Mouse (Mus musculus) brain, embryonic 14.5 days (tissue): Measurements from ENCODE around the gene Ssc4d. TPM values are rescaled to one million over a fixed set of nuclear protein-coding genes. Genes with fewer than 3 reads are reported as not detected.

Experiments used
- DNase-seq: peaks from one replicate; pipeline ENCODE4 v3.0.0-alpha.2; 2011; ENCODE audit warnings: low read depth
- CTCF ChIP-seq: fragments of 200-500 bp; IDR thresholded peaks from 2 replicates; pipeline ENCODE4 v1.5.1; 2012; ENCODE audit warnings: inconsistent platforms, mild to moderate bottlenecking, moderate library complexity, borderline replicate concordance; ENCODE audit not compliant: insufficient read depth, insufficient read length; ENCODE audit errors: extremely low read depth
- POLR2A ChIP-seq: fragments of 200-500 bp; IDR thresholded peaks from 2 replicates; pipeline ENCODE4 v1.6.1; 2012; ENCODE audit warnings: mild to moderate bottlenecking, inconsistent platforms, borderline replicate concordance; ENCODE audit not compliant: poor library complexity, insufficient read depth, insufficient read length, severe bottlenecking; ENCODE audit errors: extremely low read depth
- polyA plus RNA-seq: library from polyadenylated mRNA; depleted of rRNA; stranded (reverse); fragments of >200 nt; gene quantifications from 2 replicates; pipeline ENCODE4 v1.2.3, GENCODE M21; 2012

Gene Ssc4d
- polyA plus RNA-seq, 1 experiment, result 2.1 TPM

- TF ChIP-seq POLR2A (no peak), CTCF (no peak)
- no peak for DNase-seq
These were observed 2.5 kb downstream of the Ssc4d start for GRCm38 (mm10) chr5:135971876-135972275.

- no peak for TF ChIP-seq POLR2A
- TF ChIP-seq CTCF, result no peak
These were observed 4.1 kb downstream of the Ssc4d start for GRCm38 (mm10) chr5:135970247-135970646.

GRCm38 (mm10) chr5:135968781-135969180 is 5.5 kb downstream of the Ssc4d start:
- DNase-seq, result peak; percentile 33
- TF ChIP-seq CTCF (peak; percentile 55; the same call in 1 of the 2 replicates), POLR2A (no peak)

More at GRCm38 (mm10) chr5:135970247-135970646, 4.1 kb downstream of the Ssc4d start:
- no peak for DNase-seq

GRCm38 (mm10) chr5:135966866-135967265 is 7.5 kb downstream of the Ssc4d start:
- no peak for TF ChIP-seq POLR2A
- peak; percentile 40; the same call in 1 of the 2 replicates for TF ChIP-seq CTCF
- no peak for DNase-seq

GRCm38 (mm10) chr5:135965501-135965930 is 8.8 kb downstream of the Ssc4d start:
- DNase-seq, result peak; percentile 15
- TF ChIP-seq CTCF (no peak), POLR2A (no peak)

GRCm38 (mm10) chr5:135963280-135963627 is 11.1 kb downstream of the Ssc4d start:
- TF ChIP-seq CTCF (no peak), POLR2A (no peak)
- DNase-seq, result no peak

- TF ChIP-seq CTCF (no peak), POLR2A (peak; percentile 53; the same call in 1 of the 2 replicates)
- peak; percentile 100 for DNase-seq
These were observed 11.6 kb downstream of the Ssc4d start for GRCm38 (mm10) chr5:135962492-135963279.

- no peak for DNase-seq
- TF ChIP-seq POLR2A, result no peak
- TF ChIP-seq CTCF, result no peak
These were observed 12.2 kb downstream of the Ssc4d start for GRCm38 (mm10) chr5:135962125-135962491.

GRCm38 (mm10) chr5:135960909-135961635 is 13.3 kb downstream of the Ssc4d start:
- DNase-seq, result no peak
- TF ChIP-seq CTCF, result no peak
- no peak for TF ChIP-seq POLR2A

- DNase-seq, result no peak
- TF ChIP-seq POLR2A (no peak), CTCF (no peak)
These were observed 14.4 kb downstream of the Ssc4d start for GRCm38 (mm10) chr5:135959911-135960310.

- DNase-seq, result no peak
- no peak for TF ChIP-seq POLR2A
- no peak for TF ChIP-seq CTCF
These were observed 16.0 kb downstream of the Ssc4d start for GRCm38 (mm10) chr5:135958367-135958766.
